Mouse (Mus musculus) brain, adult 2 months (tissue): ENCODE results near the gene N4bp1.

Source experiments
- DNase-seq: peaks from one replicate; pipeline ENCODE4 v3.0.0; 2011; ENCODE audit warnings: low read depth, low spot score

N4bp1 gene

GRCm38 (mm10) chr8:86897726-86898419 lies 12.8 kb upstream of the N4bp1 start:
- DNase-seq: no peak

GRCm38 (mm10) chr8:86895390-86895789 lies 10.3 kb upstream of the N4bp1 start:
- no peak for DNase-seq

- no peak for DNase-seq
Observed at GRCm38 (mm10) chr8:86894194-86894761, 9.2 kb upstream of the N4bp1 start.

- DNase-seq: no peak
Observed at GRCm38 (mm10) chr8:86893554-86893953, 8.5 kb upstream of the N4bp1 start.

GRCm38 (mm10) chr8:86891533-86891932 lies 6.5 kb upstream of the N4bp1 start:
- no peak for DNase-seq

GRCm38 (mm10) chr8:86888058-86888939 lies 3.2 kb upstream of the N4bp1 start:
- DNase-seq: no peak

GRCm38 (mm10) chr8:86884067-86884466 lies 991 bp downstream of the N4bp1 start:
- peak; percentile 62 for DNase-seq

GRCm38 (mm10) chr8:86882568-86883478 lies 2.2 kb downstream of the N4bp1 start:
- no peak for DNase-seq

GRCm38 (mm10) chr8:86881951-86882350 lies 3.1 kb downstream of the N4bp1 start:
- DNase-seq: no peak

GRCm38 (mm10) chr8:86881068-86881609 lies 3.9 kb downstream of the N4bp1 start:
- no peak for DNase-seq

GRCm38 (mm10) chr8:86876831-86877230 lies 8.2 kb downstream of the N4bp1 start:
- DNase-seq: peak; percentile 94

GRCm38 (mm10) chr8:86874055-86874454 lies 11.0 kb downstream of the N4bp1 start:
- no peak for DNase-seq

- peak; percentile 35 for DNase-seq
Observed at GRCm38 (mm10) chr8:86873151-86873550, 11.9 kb downstream of the N4bp1 start.

GRCm38 (mm10) chr8:86872097-86872815 lies 12.8 kb downstream of the N4bp1 start:
- DNase-seq: peak; percentile 91

GRCm38 (mm10) chr8:86871421-86871820 lies 13.6 kb downstream of the N4bp1 start:
- DNase-seq: no peak

- DNase-seq: peak; percentile 49
Observed at GRCm38 (mm10) chr8:86870771-86871170, 14.3 kb downstream of the N4bp1 start.

- DNase-seq: no peak
Observed at GRCm38 (mm10) chr8:86868041-86868440, 17.0 kb downstream of the N4bp1 start.

- no peak for DNase-seq
Observed at GRCm38 (mm10) chr8:86864764-86865163, 20.3 kb downstream of the N4bp1 start.

- no peak for DNase-seq
Observed at GRCm38 (mm10) chr8:86862837-86863236, 22.2 kb downstream of the N4bp1 start.

- DNase-seq: no peak
Observed at GRCm38 (mm10) chr8:86862155-86862816, 22.8 kb downstream of the N4bp1 start.
